Mouse (Mus musculus): Measurements from ENCODE around the gene Rer1.

GRCm38 (mm10) chr4:155065970-155066833, 20.0 kb downstream of the Rer1 start:
- TF ChIP-seq CTCF (IDR thresholded peaks at IDR 0.05; ENCODE audit: borderline replicate concordance, control insufficient read depth, extremely low read depth, insufficient read depth, low read length, poor library complexity) (no peak), POLR2A (IDR thresholded peaks at IDR 0.05; ENCODE audit: control insufficient read depth, extremely low read depth, insufficient read depth, low read length, poor library complexity) (no peak)

Measured in thymus, adult 2 months (tissue).